Mouse (Mus musculus) monocyte, adult 2 months (primary cell): ENCODE results near the gene Ccdc8.
"Not testable (repeated sequence)": the region's sequence is repeated elsewhere in the genome, so short reads cannot be mapped to it uniquely, and the experiment has no call there.

Experiments used
- DNase-seq, 2 experiments: peaks; one replicate each; pipeline ENCODE4 v3.0.0; 2022; ENCODE audit warnings: low spot score in 2 of 2, low read depth in 1 of 2

The Ccdc8 gene

DNA sequence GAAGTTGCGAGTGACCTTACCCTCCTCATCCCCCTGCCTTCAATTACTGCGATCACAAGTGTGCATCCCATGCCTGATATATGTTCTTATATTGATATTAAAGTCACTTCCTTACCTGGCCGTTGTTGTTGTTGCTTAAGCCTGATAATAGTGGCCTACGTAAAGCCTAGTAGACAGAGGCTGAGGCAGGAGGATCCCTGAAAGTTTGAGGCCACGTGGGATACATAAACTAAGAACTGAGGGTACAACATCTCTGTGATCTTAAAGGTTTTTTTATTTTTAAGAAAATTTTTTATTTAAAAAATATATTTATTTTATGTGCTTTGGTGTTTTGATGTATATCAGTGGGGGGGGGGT, at the start of gene Ccdc8:
TSS of gene Ccdc8 (plus strand) at position 258 of the 357 bp plus-strand sequence.
- DNase-seq, result no peak

DNA sequence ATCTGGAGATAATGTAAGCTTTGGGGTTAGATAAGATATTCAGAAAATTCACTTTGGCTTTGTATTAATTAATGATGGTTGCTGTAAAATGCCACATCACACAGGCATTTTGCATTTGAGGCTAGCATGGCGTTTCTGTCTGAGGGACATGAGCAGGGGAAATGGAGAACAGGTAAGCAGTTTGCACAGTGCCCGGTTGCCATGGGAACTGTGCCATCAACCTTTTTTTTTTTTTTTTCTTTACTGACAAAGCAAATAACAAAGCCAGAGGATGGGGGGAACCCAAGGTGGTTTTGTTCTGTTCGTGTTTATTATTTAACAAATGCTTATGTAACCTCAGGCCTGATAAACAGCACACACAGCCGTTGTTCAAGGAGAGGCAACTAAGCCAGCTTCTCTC, 49.6 kb upstream of the Ccdc8 start:
- DNase-seq, result no peak

DNA sequence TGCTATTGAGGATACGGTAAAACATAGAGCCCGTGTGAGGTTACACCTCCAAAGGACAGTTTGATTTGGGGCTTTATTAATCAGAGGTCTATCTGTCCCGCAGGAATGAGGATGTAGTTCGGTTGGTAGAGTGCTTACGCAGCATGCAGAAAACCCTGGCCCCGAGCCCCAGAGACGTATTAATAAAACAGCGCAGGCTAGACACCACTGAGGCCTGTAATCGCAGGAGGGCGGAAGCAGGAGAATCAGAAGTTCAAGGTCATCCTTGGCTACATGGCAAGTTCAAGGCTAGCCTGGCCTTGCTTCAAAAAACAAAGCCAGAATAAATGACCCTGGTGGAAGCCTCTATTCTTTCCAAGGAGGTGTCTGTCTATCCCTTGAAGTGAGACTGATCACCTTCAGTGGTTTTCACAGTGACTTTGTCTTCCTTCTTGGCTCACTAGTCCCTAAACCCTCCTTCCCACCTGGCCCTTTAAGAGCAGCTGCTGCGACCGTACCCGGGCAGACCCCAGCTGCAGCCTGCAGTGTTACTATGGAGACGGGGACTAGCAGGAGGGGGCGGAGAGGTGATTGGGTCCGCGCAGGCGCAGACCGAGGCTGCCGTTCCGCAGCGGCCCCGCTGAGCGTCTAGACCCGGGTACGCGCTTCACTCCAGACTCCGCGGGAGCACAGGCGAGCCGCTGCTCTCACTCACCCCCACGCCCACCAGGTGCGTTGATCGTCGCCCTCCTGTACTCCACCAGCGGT, 48.3 kb upstream of the Ccdc8 start, which contains the start of gene Pnmal2:
TSS of gene Pnmal2 (plus strand) at position 622 of the 747 bp plus-strand sequence.
- DNase-seq, result no peak

DNA sequence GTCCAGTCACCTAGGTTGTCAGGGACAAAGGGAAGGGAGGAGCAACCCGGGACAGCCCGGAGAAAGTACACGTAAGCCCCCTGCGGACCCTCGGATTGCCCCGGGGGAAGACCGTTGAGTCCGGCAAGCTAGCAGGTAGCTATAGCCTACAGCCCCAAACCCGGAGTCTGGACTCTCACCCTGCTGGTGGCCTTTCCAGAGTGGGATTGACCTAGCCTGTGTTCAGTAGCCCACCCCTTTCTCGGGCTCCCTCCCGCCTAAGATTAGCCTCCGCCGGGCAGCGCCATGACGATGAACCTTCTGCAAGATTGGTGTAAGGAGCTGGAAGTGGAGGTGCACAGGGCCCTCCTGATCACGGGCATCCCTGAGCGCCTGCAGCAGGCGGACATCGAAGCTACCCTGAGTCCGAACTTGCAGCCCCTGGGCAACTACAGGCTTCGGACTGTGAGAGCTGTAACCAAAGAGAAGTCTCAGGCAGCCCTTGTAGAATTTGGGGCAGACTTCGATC, 47.6 kb upstream of the Ccdc8 start:
- DNase-seq, result no peak

DNA sequence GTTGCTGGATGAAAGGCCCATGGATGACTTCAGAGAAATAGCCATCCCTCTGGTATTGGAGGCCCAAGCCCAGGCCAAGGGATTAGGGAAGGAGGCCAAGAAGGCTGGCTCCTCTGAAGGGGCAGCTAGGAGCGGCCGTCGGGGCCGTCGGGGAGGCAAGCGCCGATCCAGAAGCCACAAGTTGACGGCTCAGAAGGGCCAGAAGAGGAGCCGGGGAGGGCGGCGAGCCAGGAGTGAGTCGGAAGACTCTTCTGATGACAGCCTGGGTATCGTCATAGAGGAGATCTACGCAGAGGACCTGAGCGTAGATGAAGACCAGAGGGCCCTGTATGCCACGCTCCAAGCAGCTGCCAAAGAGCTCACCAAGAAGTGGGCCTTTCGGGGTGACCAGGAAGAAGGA, 47.1 kb upstream of the Ccdc8 start:
- DNase-seq, result no peak

DNA sequence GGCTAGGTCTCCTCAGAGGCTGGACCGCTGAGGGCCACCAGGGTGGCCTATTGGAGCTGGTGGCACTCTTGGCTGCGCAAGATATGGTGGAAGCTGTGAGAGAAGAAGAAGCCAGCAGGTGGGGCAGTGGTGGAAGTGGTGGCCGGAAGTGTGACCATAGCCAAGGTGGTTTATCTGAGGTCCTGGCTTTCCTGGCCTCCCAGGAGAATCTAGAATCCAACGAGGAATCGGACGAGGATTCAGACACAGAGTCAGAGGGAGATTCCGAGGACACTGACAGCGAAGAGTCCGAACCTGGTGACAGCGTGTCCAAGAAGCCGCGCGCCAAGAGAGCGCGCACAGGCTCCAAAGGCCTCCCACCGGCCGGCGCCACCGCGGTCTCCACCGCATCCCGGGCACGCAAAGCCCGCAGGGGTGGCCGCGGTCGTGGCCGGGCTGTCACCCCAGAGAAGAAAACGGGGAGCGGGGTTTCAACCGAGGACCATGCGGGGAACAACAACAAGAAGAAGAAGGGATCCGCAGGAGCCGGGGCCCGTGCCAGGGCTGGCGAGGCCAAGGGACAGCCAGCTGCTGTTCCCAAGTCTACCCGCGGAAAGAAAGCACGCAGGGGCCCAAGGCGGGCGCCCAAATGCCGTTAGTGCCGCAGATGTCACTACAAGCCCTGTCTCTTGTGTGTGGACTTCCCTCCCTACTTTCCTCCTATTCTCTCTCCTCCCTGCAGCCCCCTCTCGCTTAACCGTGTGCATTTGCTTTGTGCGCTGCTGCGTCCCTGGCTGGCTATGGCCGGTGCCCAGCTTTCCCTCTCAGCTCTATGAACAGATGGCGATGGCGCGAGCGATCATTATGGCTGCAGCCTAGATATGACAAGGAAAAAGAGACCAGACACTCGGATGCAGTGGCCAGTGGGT, 45.8 kb upstream of the Ccdc8 start:
- DNase-seq, result no peak

DNA sequence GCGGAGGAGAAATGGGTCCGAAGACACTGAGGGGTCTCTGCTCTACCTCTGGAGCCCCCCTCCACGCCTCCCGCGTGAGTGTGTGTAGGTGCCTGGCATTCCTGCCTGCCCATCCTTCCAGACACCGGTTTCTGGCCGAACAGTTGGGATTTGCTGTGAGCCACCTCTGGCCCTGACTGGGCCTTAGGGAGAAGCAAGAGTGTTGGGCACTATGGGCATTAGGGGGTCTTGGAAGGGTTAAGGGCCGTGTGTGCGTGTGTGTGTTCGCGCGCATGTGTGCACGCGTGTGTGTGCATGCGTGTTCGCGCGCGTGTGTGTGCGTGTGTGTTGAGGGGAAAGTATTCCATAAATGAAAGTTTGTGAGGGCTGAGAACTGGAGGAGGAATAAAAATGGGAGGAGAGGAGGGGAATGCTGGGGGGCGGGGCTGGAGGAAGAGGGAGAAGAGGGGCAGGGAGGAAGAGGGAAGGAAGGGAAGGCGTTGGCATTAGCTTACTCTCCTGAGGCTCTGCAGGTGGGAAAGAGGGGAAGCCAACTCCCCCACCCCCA, 45.1 kb upstream of the Ccdc8 start:
- DNase-seq, result no peak

DNA sequence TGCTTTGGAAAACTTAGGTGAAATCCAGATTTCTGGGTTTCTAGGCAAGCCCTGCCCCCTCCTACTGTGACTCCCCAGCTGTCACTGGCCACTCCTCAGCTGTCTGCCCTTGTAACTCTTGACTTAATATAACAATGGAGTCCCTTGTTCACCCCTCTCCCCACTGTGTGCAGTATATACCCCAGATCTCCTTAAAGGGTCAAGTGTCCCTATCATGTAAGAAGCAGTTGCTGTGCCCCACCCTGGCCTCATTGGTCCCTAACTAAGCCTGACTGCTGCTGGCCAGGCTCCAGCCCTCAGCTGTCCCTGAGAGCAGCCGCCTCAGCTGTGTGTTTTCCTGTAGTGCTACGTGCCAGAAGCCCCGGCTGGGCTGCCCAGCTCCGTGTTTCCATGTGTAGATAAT, 44.5 kb upstream of the Ccdc8 start:
- DNase-seq, result no peak

DNA sequence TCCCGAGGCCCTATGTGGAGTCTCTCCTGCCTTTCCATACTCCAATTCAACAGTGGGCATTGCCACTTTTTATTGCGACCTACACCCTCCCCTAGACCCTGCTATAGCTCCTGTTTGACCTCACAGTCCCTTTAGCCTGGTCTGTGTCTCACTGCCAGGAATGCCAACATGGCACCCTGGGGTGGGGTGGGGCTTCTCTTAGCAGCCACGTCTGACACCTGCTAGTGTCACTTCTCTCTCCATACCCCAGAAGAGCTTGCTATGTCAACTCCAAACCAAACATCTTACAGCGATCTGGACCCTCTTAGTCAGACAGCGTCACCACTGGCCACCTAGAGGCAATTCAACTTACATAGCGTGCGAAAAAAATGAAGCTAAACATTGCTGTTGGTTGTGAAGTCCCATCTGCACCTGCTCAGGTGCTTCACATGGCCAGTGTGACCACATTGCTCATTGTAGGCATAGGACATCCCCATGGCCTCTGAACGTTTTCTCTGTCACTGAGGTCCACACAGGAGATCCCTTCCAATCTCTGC, 43.5 kb upstream of the Ccdc8 start:
- DNase-seq, result no peak

DNA sequence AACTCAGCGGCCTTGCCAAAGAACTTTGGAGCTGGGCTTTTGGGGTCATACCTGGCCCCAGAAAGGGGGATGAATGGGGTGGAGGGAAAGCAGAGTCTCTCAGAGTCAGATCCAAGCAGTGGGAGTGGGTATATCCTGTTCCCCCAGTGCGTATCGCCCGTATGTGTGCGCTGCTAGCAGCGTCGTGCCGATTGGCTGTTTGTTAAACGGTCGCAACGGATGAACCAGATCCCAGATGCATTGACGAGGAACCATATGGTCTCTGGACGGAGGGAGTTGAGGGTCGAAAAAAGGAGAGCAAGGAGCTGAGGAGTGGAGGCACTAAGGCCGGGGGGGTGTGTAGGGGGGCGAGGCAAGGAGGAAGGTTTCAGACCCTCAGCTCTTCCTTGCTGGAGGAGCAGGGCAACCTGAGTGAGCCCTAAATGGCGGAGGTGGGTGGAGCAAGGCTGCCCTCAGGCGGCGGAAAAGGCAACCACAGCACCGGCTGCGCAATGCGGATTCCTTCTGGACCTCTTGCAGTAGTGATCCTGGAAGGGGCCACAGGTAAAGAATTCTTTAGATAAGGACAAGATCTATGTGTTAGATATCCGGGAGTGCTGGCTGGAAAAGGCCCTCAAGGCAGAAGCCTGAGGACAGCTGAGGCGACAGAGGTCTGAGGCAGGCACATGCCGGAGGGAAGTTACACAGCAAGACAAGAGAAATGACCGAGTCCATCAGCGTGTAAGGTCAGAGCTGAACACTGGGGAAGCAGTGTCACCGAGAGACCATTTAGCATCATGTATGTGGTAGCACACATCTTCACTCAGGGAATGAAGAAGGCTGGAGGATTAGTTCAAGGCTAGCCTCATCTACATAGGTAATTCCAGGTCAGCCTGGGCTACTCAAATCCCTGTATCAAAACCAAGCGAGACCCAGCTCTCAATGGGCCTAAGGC, 42.3 kb upstream of the Ccdc8 start:
- DNase-seq, result peak in 1 of 2 experiments; percentile 7

DNA sequence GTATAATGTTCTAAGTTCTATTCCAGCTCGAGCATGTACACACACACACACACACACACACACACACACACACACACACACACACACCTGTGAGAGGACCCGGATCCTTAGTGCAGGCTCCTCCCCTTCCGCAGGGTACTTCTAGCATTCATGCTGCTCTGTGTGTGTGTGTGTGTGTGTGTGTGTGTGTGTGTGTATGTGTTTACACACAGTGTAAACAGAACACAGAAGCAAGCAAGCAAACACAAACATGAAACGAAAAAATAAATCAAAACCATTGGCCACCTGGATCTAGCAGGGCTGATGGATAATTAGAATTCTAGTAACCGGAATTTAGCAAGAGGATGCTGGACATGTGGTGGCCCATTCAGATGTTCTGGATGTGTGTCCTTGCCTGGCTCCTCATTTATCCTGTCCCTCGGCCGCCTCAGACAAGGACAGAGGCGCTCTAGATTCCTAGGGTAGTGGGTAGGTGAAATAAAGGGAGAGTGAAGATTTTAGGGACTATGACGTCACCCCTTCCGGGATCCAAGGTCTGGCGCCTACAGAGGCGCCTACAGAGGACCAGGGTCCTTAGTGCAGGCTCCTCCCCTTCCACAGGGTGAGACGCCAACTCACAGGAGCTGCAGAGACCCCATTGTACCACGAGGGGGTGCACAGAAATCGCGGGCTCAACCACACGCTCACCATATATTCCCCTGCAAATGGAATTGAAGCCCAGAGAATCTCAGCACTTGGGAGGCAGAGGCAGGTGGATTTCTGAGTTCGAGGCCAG, 41.5 kb upstream of the Ccdc8 start:
- DNase-seq, result peak; percentile 46 to 54

DNA sequence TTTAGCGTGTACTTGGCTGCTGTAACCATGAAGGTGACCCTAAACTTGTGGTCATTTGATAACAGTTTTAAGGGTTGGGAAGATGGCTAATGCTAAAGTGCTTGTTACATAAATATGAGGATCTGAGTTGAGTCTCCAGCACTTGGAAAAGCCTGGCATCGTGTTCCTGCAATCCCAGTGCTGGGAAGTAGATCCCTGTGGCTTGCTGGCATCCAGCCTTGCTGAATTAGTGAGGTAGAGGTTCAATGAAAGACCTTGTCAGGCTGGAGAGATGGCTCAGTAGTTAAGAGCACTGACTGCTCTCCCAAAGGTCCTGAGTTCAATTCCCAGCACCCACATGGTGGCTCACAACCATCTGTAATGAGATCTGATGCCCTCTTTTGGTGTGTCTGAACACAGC, 38.7 kb upstream of the Ccdc8 start:
- DNase-seq, result not testable (repeated sequence)

DNA sequence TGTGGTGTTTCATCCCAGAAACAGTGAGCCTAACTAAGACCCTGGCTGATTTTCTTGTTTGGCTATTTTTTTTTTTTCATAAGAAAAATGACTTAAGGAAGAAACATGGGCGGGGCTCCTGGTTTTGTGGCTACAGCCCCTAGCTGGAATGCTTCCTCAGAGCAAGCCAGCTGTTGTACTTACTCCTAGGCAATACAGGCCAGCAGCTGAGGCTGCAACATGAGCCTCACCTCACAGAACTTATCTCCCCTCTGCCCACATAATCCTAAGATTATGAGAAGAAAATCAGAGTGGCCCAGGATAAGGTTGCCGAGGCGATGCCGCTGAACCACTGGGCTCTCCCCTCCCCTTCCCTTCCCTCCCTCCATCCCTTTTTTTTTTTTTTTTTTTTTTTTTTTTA, 36.8 kb upstream of the Ccdc8 start:
- no peak for DNase-seq

DNA sequence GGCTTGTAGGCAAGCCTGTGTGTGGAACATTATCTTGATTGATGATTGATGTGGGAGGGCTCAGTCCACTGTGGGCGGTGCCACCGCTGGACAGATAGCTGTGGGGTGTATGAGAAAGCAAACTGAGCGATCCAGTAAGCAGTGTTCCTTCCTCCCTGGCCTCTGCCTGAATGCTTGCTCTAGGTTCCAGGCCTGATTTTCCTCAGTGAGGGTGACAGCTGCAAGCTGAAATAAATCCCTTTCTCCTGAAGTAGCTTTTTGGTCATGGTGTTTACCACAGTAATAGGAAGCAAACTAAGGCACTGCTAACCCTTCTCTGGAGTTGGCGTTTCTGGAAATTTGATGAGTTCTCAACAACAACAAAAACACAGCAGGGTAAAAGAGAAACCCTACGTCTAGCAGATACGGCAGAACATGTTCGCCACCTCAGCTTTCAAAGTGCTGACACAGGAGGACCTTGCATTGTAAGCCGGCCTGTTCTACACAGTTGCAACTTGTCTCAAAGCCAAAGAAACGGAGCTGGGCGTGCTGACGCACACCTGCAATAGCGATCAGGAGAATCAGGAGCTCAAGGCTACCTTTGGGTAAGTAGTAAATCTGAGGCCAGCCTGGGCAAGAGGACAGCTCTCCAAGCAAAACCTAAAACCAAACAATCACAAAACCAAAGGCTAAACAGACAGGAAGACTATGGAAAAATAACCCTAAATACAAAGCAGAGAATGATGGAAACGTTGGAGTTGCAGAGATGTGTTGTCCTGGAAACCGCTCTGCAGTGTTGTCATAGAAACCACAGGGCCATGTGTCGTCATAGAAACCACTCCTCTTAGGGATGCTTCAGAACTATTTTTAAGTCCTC, 35.9 kb upstream of the Ccdc8 start:
- no peak for DNase-seq

DNA sequence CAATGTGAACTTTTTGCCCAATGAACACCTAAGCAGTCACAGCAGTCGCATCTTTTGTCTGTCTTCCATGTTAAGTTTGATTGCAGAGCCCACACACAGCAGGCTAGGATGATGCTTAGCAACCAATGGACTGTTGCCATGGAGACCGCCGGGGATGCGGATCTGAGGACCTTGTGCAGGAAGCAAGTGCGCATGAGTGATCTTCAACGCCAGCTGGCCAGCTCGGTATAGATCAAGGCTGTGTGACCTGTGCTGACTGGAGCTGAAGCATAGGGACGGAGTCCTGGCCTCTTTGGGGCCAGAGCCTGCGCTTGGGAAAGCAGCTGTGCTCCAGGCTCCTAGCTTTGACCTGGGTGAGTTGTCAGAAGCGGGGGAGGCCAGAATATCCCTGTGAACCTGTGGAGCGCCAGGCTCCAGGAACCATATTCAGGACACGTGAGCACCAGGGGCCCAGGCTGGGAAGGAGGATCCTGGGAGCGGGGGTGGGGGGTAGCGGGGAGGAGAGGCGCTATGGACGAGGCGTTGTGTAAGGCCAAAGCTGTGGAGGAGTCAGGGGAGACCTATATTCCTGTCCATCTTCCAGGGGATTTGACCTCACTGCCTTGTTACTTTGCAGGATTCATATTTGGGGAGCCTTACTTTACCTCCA, 32.8 kb upstream of the Ccdc8 start, which contains the start of gene Pnmal1:
TSS of gene Pnmal1 (plus strand) at position 141 of the 649 bp plus-strand sequence.
- DNase-seq, result no peak

DNA sequence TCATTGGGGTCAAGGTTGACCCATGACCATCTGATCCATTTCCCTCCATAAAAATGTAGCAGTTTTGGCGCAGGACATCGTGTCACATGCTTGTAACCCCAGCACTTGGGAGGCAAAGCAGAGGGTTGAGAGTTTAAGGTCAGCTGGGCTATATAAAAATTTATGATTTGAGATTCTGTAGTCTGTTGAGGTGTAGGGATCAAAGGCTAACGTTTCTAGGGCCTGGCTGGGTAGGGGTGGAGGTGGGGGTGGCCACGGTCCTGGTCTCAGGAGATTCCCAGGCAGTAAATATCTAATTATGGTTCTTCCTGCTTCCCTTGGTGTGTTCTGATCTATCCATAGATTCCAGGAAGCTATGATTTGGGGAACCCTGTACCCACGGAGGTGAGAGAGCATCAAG, 30.8 kb upstream of the Ccdc8 start:
- DNase-seq, result no peak

DNA sequence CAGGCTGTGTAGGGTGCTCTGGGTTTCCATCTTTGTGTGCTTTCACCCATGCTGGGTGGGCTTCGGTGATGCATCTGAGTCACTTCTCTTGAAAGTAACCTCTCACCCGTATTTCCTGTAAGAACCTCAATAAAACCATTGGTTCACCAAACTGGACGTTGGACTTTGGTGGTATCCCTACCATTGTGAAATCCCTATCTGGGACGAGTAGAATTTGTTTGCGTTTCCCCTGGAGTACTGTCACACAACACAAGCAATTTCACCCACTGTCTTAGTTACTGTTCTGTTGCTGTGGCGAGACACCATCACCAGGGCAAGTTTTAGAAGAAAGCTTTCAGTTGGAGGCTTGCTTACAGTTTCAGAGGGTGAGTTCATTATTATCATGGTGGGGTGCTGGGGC, 24.1 kb upstream of the Ccdc8 start:
- DNase-seq, result no peak

DNA sequence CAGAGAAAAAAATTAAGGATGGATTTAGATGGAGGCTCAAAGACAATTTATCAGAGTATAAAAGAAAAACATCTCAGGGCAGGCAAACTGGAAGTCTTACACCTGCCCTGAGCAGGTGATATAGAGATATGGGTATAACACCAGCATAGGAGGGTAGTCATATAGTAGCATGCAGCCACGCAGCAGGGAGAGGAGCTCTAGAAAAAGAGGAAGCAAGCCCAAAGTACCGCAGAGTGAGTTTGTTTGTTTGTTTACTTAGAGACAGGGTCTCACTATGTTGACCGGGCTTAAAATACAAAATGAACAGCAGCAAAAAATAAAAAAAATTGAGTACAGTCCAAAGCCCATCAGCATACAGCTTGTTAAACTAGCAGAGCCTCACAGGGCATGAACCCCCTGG, 21.3 kb upstream of the Ccdc8 start:
- no peak for DNase-seq
